Mouse (Mus musculus) hindbrain, embryonic 14.5 days (tissue): ENCODE measurements at regions not wholly inside any gene's neighbourhood (a gene's known extent, or its start where the extent isn't known, plus 50 kb on each side); places are given as distances from the start of the nearest gene placed in this dataset.
"Not testable (repeated sequence)": the region's sequence is repeated elsewhere in the genome, so short reads cannot be mapped to it uniquely, and the experiment has no call there.

Experiments used
- ATAC-seq: fragments of 200-750 bp; cut with Nextera tagmentation; 2 replicates; pipeline ENCODE4 v1.8.0; 2017; ENCODE audit warnings: moderate number of reproducible peaks, mild to moderate bottlenecking, moderate TSS enrichment, moderate library complexity; ENCODE audit not compliant: low FRiP score
- DNase-seq: peaks from one replicate; pipeline ENCODE4 v3.0.0-alpha.2; 2015; ENCODE audit warnings: low spot score
- H3K27ac ChIP-seq: fragments of 300-500 bp; sonication (generic); 2 replicates; pipeline ENCODE4 v1.5.1; 2014; ENCODE audit warnings: mild to moderate bottlenecking, moderate library complexity
- H3K27me3 ChIP-seq: fragments of 300-500 bp; sonication (generic); 2 replicates; pipeline ENCODE4 v1.6.1; 2014; ENCODE audit warnings: mild to moderate bottlenecking, low read length, mixed read lengths; ENCODE audit not compliant: control insufficient read depth, insufficient read depth
- H3K36me3 ChIP-seq: fragments of 300-500 bp; sonication (generic); replicated peaks from 2 replicates; pipeline ENCODE4 v1.6.1; 2014; ENCODE audit not compliant: control insufficient read depth, insufficient read depth
- H3K4me1 ChIP-seq: fragments of 300-500 bp; sonication (generic); replicated peaks from 2 replicates; pipeline ENCODE4 v1.6.1; 2014; ENCODE audit warnings: antibody characterized with exemption, low read length, mixed read lengths; ENCODE audit not compliant: control insufficient read depth, insufficient read depth
- H3K4me2 ChIP-seq: fragments of 300-500 bp; sonication (generic); replicated peaks from 2 replicates; pipeline ENCODE4 v1.6.1; 2014; ENCODE audit warnings: mild to moderate bottlenecking, moderate library complexity
- H3K4me3 ChIP-seq: fragments of 300-500 bp; sonication (generic); replicated peaks from 2 replicates; pipeline ENCODE4 v1.5.1; 2014; ENCODE audit warnings: mild to moderate bottlenecking, low read length
- H3K9ac ChIP-seq: fragments of 300-500 bp; sonication (generic); 2 replicates; pipeline ENCODE4 v1.6.1; 2014
- H3K9me3 ChIP-seq: fragments of 300-500 bp; sonication (generic); 2 replicates; pipeline ENCODE4 v1.6.1; 2016; ENCODE audit warnings: low read length; ENCODE audit not compliant: control insufficient read depth
- WGBS: fragments of 180-500 bp; shearing (Covaris S2); extraction: QIAGEN DNeasy Blood & Tissue Kit; methylation state at CpG from one replicate; pipeline ENCODE4 v1.1.7; 2014; 5-methylcytosine and 5-hydroxymethylcytosine counted together

- H3K9ac ChIP-seq, result no peak overlapping the region
- H3K9me3 ChIP-seq, result no peaks in the 10 kb centered on the region
- ATAC-seq (no peak), DNase-seq (no peak)
- no peaks in the 10 kb centered on the region for H3K4me1 ChIP-seq
- no peaks in the 10 kb centered on the region for H3K27me3 ChIP-seq
- no peak overlapping the region for H3K27ac ChIP-seq
- H3K36me3 ChIP-seq, result no peaks in the 10 kb centered on the region
- H3K4me2 ChIP-seq, result no peak overlapping the region
- no peak overlapping the region for H3K4me3 ChIP-seq
Measured at GRCm38 (mm10) chr6:13006596-13006995, 63.0 kb upstream of the Tmem106b start.

DNA sequence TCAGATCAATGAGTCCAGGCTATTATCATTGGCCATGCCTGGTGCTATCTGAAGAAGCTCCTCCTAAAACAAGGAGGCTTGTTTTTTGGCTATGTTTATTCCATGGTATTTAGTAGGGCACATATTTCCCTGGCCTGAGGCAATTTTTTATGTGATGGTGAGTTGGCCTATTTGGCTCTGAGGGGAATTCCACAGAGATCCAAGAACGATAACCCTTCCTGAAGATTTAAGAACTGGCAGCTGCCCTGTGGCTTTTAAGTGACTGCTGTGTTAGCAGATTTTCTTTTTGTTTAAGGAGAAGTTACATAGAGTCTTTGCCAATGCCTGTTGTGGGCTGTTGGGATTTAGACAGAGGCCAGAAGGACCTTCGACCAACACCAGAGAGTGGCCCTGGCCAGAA, 74.9 kb upstream of the Tmem106b start:
- H3K4me3 ChIP-seq, result no peak overlapping the region
- H3K4me2 ChIP-seq, result no peak overlapping the region
- DNase-seq (no peak), ATAC-seq (no peak)
- no peaks in the 10 kb centered on the region for H3K36me3 ChIP-seq
- WGBS, result 84% methylated on average over 2 of the region's 2 CpGs
- no peaks in the 10 kb centered on the region for H3K9me3 ChIP-seq
- no peaks in the 10 kb centered on the region for H3K27me3 ChIP-seq
- H3K4me1 ChIP-seq, result no peaks in the 10 kb centered on the region
- H3K9ac ChIP-seq, result no peak overlapping the region
- no peak overlapping the region for H3K27ac ChIP-seq

DNA sequence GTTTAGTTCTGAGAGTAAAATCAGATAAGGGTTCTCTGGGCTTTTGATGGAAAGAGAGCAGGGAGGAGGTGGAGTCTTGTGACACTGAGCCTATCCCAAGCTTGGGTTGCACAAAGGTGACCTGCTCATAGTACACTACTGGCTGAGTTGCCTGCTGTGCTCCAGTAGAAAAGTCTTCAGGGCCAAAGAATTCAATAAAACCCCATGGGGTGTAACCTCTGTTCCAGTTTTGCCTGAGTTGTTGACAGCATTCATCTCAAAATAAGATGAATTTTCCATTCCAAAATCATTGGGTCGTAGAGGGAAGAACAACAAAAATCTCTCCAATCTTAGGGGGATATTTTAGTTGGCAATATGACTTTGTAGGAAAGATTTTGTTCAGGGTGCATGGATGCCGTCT, 75.8 kb upstream of the Tmem106b start:
- Histone ChIP-seq H3K4me1 (no peaks in the 10 kb centered on the region), H3K4me2 (no peak overlapping the region), H3K36me3 (no peaks in the 10 kb centered on the region), H3K27me3 (no peaks in the 10 kb centered on the region), H3K9me3 (no peaks in the 10 kb centered on the region), H3K9ac (no peak overlapping the region), H3K27ac (no peak overlapping the region), H3K4me3 (no peak overlapping the region)
- 77% methylated on average over 2 of the region's 2 CpGs for WGBS
- DNase-seq (no peak), ATAC-seq (no peak)

- no peak overlapping the region for H3K9ac ChIP-seq
- WGBS, result 45% methylated on average over 1 of the region's 1 CpGs
- H3K27me3 ChIP-seq, result no peaks in the 10 kb centered on the region
- ATAC-seq (peak; percentile 81), DNase-seq (peak; percentile 60)
- H3K4me2 ChIP-seq, result no peak overlapping the region
- peaks cover 4% of the 10 kb centered on the region for H3K4me1 ChIP-seq
- H3K9me3 ChIP-seq, result no peaks in the 10 kb centered on the region
- H3K36me3 ChIP-seq, result no peaks in the 10 kb centered on the region
- no peak overlapping the region for H3K4me3 ChIP-seq
- peak overlapping the region; percentile 66 for H3K27ac ChIP-seq
Measured at GRCm38 (mm10) chr6:12977184-12977897, 92.2 kb upstream of the Tmem106b start.

GRCm38 (mm10) chr6:12971604-12972003, 98.0 kb upstream of the Tmem106b start:
- Histone ChIP-seq H3K4me2 (no peak overlapping the region), H3K9ac (no peak overlapping the region), H3K27ac (no peak overlapping the region), H3K9me3 (no peaks in the 10 kb centered on the region), H3K4me1 (no peaks in the 10 kb centered on the region), H3K4me3 (no peak overlapping the region), H3K27me3 (no peaks in the 10 kb centered on the region), H3K36me3 (no peaks in the 10 kb centered on the region)
- 59% methylated on average over 1 of the region's 1 CpGs for WGBS
- DNase-seq (no peak), ATAC-seq (no peak)

DNA sequence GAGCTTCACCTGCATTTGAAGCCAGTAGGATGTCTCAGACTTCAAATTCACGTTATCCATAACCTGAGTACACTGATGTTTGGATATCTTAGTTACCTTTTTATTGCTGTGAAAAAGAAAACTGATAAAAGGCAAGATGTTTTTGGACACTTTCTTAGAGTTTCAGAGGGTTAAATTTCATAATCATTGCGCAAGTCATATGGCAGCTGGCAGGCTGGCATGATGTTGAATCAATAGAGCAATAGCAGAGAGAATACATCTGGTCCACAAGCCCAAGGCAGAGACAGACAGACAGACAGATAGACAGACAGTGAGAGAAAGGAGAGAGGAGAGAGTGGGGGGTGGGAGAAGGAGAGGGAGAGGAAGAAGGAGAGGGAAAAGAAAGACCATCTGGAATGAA, 102.3 kb upstream of the Tmem106b start:
- WGBS, result 85% methylated on average over 2 of the region's 2 CpGs
- H3K9ac ChIP-seq, result no peak overlapping the region
- no peaks in the 10 kb centered on the region for H3K36me3 ChIP-seq
- H3K4me1 ChIP-seq, result no peaks in the 10 kb centered on the region
- no peak overlapping the region for H3K4me2 ChIP-seq
- no peaks in the 10 kb centered on the region for H3K9me3 ChIP-seq
- ATAC-seq, result no peak
- no peaks in the 10 kb centered on the region for H3K27me3 ChIP-seq
- DNase-seq, result no peak
- H3K27ac ChIP-seq, result no peak overlapping the region
- no peak overlapping the region for H3K4me3 ChIP-seq

GRCm38 (mm10) chr6:12957797-12958196, 111.8 kb upstream of the Tmem106b start:
- Histone ChIP-seq H3K36me3 (no peaks in the 10 kb centered on the region), H3K27me3 (no peaks in the 10 kb centered on the region), H3K4me2 (no peak overlapping the region), H3K9ac (no peak overlapping the region), H3K9me3 (no peaks in the 10 kb centered on the region), H3K4me3 (no peak overlapping the region), H3K4me1 (no peaks in the 10 kb centered on the region), H3K27ac (no peak overlapping the region)
- WGBS, result 88% methylated on average over 6 of the region's 6 CpGs
- no peak for ATAC-seq
- no peak for DNase-seq

DNA sequence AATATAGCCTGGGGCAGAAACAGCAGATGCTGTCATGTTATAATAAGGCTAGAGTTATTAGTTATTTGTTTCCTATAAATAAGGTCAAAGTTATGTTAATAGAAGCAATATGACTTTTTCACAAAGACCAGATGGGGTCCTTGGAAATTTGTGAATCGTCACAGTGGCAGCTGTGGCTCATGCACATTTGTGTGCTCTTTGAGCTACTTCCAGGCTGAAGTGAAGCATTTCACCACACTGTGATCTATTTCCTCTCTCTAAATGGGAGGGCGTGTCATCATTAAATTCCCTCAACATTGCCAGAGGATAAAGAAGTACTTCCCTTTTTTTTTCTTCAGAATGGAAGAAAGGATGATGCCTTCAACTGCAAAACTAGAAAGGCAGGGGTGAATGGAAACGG, 157.9 kb upstream of the Tmem106b start:
- no peak overlapping the region for H3K9ac ChIP-seq
- DNase-seq, result no peak
- no peak overlapping the region for H3K27ac ChIP-seq
- no peaks in the 10 kb centered on the region for H3K9me3 ChIP-seq
- H3K4me3 ChIP-seq, result no peak overlapping the region
- no peak overlapping the region for H3K4me2 ChIP-seq
- H3K27me3 ChIP-seq, result no peaks in the 10 kb centered on the region
- no peaks in the 10 kb centered on the region for H3K36me3 ChIP-seq
- whole genome bisulfite sequencing, result 42% methylated on average over 3 of the region's 3 CpGs
- no peaks in the 10 kb centered on the region for H3K4me1 ChIP-seq
- no peak for ATAC-seq

- H3K9me3 ChIP-seq, result 0 out of 2 replicates have a peak, but pooled peaks cover 3% of the 10 kb centered on the region
- H3K4me2 ChIP-seq, result no peak overlapping the region
- H3K4me1 ChIP-seq, result no peaks in the 10 kb centered on the region
- no peaks in the 10 kb centered on the region for H3K27me3 ChIP-seq
- H3K4me3 ChIP-seq, result no peak overlapping the region
- H3K27ac ChIP-seq, result no peak overlapping the region
- no peaks in the 10 kb centered on the region for H3K36me3 ChIP-seq
- 69% methylated on average over 5 of the region's 5 CpGs for WGBS
- DNase-seq (no peak), ATAC-seq (no peak)
- H3K9ac ChIP-seq, result no peak overlapping the region
Measured at GRCm38 (mm10) chr6:12892929-12893328, 143.7 kb upstream of the Thsd7a start.

DNA sequence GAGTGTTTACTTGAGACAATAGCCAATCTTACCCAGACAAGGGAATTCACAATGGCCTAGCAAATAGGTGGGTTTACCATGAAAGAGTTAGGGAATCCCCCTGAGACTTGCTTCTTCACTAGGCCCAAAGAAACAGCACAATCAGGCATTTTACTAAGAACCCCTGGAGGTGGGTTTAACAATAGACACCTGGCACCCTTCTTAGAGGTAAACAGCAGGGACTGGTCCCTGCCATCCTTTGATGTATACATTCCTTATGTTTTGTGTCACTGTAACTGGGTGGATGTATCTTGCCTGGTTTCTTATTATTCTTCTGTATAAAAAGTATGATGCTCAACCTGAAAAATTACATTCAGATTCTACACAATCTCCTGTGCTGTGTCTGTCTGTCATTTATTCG, 127.7 kb upstream of the Thsd7a start:
- not testable (repeated sequence) for H3K4me2 ChIP-seq, ATAC-seq, H3K9me3 ChIP-seq, H3K36me3 ChIP-seq, H3K4me1 ChIP-seq, H3K27ac ChIP-seq, H3K27me3 ChIP-seq, H3K4me3 ChIP-seq, DNase-seq, H3K9ac ChIP-seq
- WGBS, result 47% methylated on average over 1 of the region's 1 CpGs
